Mouse (Mus musculus): ENCODE data around the gene Gpr183.

Gene Gpr183

GRCm38 (mm10) chr14:121903381-121903876, 61.6 kb downstream of the Gpr183 start:
- DNase-seq (ENCODE audit: low read depth, low spot score): no peak

All from forelimb bud, embryonic 11.5 days (tissue).